Mouse (Mus musculus) CH12.LX (cell line): ENCODE measurements at regions not wholly inside any gene's neighbourhood (a gene's known extent, or its start where the extent isn't known, plus 50 kb on each side); places are given as distances from the start of the nearest gene placed in this dataset.

Source experiments
- CTCF ChIP-seq, 2 experiments: IDR thresholded peaks in 1 of 2; conservative IDR thresholded peaks in 1 of 2; 2 replicates each; pipeline ENCODE4 v1.5.1; 2011 to 2012; ENCODE audit warnings: low read depth in 2 of 2, low read length in 2 of 2, improper control_type of control experiment in 1 of 2, inconsistent platforms in 1 of 2, mild to moderate bottlenecking in 1 of 2, moderate library complexity in 1 of 2
- POLR2A ChIP-seq: IDR thresholded peaks from 2 replicates; pipeline ENCODE4 v1.6.1; 2011; ENCODE audit warnings: low read depth, mild to moderate bottlenecking, improper control_type of control experiment, low read length
- USF2 ChIP-seq: conservative IDR thresholded peaks from 2 replicates; pipeline ENCODE4 v1.6.1; 2011; ENCODE audit warnings: low read depth, low read length, improper control_type of control experiment

DNA sequence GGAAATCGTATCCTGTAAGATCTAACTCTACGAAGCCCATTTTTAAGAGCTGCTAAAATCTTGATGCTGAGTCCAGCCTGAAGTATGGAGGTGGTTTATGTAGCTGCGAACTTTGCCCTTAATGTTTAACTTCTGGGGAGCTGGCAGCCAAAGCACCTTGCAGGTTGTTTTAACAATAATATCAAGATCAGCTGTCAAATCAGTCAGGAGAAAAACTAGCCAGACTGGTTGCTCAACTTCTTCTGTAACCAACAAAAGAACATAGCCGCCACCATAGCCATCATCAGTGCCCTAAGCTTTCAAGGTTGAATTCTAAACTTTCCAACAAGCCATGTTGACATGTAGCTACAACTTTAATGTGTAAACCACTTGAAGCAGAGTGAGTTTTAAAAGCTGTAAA lies 184.1 kb downstream of the Dmrt2 start:
- TF ChIP-seq POLR2A (no peak), CTCF (conservative IDR thresholded peaks at IDR 0.05 in 1 of 2, IDR thresholded peaks at IDR 0.05 in 1 of 2; ENCODE audit: low read depth in 2 of 2, low read length in 2 of 2) (no peak), USF2 (no peak)
